Mouse (Mus musculus): Measurements from ENCODE around the gene Crlf3.

GRCm38 (mm10) chr11:80081786-80082319, 1.1 kb upstream of the Crlf3 start:
- TF ChIP-seq POLR2A (IDR thresholded peaks at IDR 0.05; ENCODE audit: control insufficient read depth, low read depth, low read length), result no peak
- no peak for TF ChIP-seq CTCF (IDR thresholded peaks at IDR 0.05; ENCODE audit: control insufficient read depth, insufficient read depth, insufficient replicate concordance, low read depth, low read length)

All from testis, adult 2 months (tissue).